Mouse (Mus musculus): ENCODE results near the gene Spaca3.

Spaca3 gene

GRCm38 (mm10) chr11:80851859-80852258, 6.3 kb upstream of the Spaca3 start:
- Histone ChIP-seq H3K27me3 (ENCODE audit: insufficient read depth, low read length) (peaks cover 15% of the 10 kb centered on the region), H3K9me3 (ENCODE audit: low read length) (no peaks in the 10 kb centered on the region), H3K4me1 (replicated peaks; ENCODE audit: low read depth, low read length) (0 out of 2 replicates have a peak, but pooled peaks cover 11% of the 10 kb centered on the region), H3K36me3 (ENCODE audit: insufficient read depth, low read length) (no peaks in the 10 kb centered on the region), H3K4me3 (replicated peaks; ENCODE audit: low read length) (no peak overlapping the region)
- peak; percentile 62 for TF ChIP-seq CTCF (conservative IDR thresholded peaks at IDR 0.05; ENCODE audit: low read length)
- TF ChIP-seq POU5F1 (IDR thresholded peaks at IDR 0.05; ENCODE audit: borderline replicate concordance, low read length) = no peak

- Histone ChIP-seq H3K4me3 (replicated peaks; ENCODE audit: low read length) (no peak overlapping the region), H3K27me3 (ENCODE audit: insufficient read depth, low read length) (peaks cover 7% of the 10 kb centered on the region; the same call in 1 of the 2 replicates), H3K9me3 (ENCODE audit: low read length) (no peaks in the 10 kb centered on the region), H3K36me3 (ENCODE audit: insufficient read depth, low read length) (no peaks in the 10 kb centered on the region), H3K4me1 (replicated peaks; ENCODE audit: low read depth, low read length) (0 out of 2 replicates have a peak, but pooled peaks cover 11% of the 10 kb centered on the region)
- TF ChIP-seq POU5F1 (IDR thresholded peaks at IDR 0.05; ENCODE audit: borderline replicate concordance, low read length) (no peak), CTCF (conservative IDR thresholded peaks at IDR 0.05; ENCODE audit: low read length) (no peak), NANOG (IDR thresholded peaks at IDR 0.05; ENCODE audit: borderline replicate concordance, low read length) (no peak)
Observed at GRCm38 (mm10) chr11:80853014-80853413, 5.2 kb upstream of the Spaca3 start.

- TF ChIP-seq NANOG (IDR thresholded peaks at IDR 0.05; ENCODE audit: borderline replicate concordance, low read length) = no peak
- TF ChIP-seq POU5F1 (IDR thresholded peaks at IDR 0.05; ENCODE audit: borderline replicate concordance, low read length) = no peak
- TF ChIP-seq CTCF (conservative IDR thresholded peaks at IDR 0.05; ENCODE audit: low read length) = no peak
- Histone ChIP-seq H3K9me3 (ENCODE audit: low read length) (no peaks in the 10 kb centered on the region), H3K27me3 (ENCODE audit: insufficient read depth, low read length) (peaks cover 5% of the 10 kb centered on the region; the same call in 1 of the 2 replicates), H3K36me3 (ENCODE audit: insufficient read depth, low read length) (no peaks in the 10 kb centered on the region), H3K4me1 (replicated peaks; ENCODE audit: low read depth, low read length) (0 out of 2 replicates have a peak, but pooled peaks cover 11% of the 10 kb centered on the region), H3K4me3 (replicated peaks; ENCODE audit: low read length) (no peak overlapping the region)
Observed at GRCm38 (mm10) chr11:80854430-80854829, 3.7 kb upstream of the Spaca3 start.

GRCm38 (mm10) chr11:80854908-80855307, 3.3 kb upstream of the Spaca3 start:
- Histone ChIP-seq H3K36me3 (ENCODE audit: insufficient read depth, low read length) (no peaks in the 10 kb centered on the region), H3K4me1 (replicated peaks; ENCODE audit: low read depth, low read length) (0 out of 2 replicates have a peak, but pooled peaks cover 11% of the 10 kb centered on the region), H3K9me3 (ENCODE audit: low read length) (no peaks in the 10 kb centered on the region), H3K27me3 (ENCODE audit: insufficient read depth, low read length) (peaks cover 3% of the 10 kb centered on the region; the same call in 1 of the 2 replicates), H3K4me3 (replicated peaks; ENCODE audit: low read length) (no peak overlapping the region)
- TF ChIP-seq CTCF (conservative IDR thresholded peaks at IDR 0.05; ENCODE audit: low read length) (no peak), POU5F1 (IDR thresholded peaks at IDR 0.05; ENCODE audit: borderline replicate concordance, low read length) (no peak), NANOG (IDR thresholded peaks at IDR 0.05; ENCODE audit: borderline replicate concordance, low read length) (no peak)

- H3K27me3 ChIP-seq (ENCODE audit: insufficient read depth, low read length) = peaks cover 3% of the 10 kb centered on the region; the same call in 1 of the 2 replicates
- 0 out of 2 replicates have a peak, but pooled peaks cover 11% of the 10 kb centered on the region for H3K4me1 ChIP-seq (replicated peaks; ENCODE audit: low read depth, low read length)
- no peaks in the 10 kb centered on the region for H3K36me3 ChIP-seq (ENCODE audit: insufficient read depth, low read length)
- H3K4me3 ChIP-seq (replicated peaks; ENCODE audit: low read length) = no peak overlapping the region
- TF ChIP-seq POU5F1 (IDR thresholded peaks at IDR 0.05; ENCODE audit: borderline replicate concordance, low read length) = no peak
- no peak for TF ChIP-seq NANOG (IDR thresholded peaks at IDR 0.05; ENCODE audit: borderline replicate concordance, low read length)
- H3K9me3 ChIP-seq (ENCODE audit: low read length) = no peaks in the 10 kb centered on the region
Observed at GRCm38 (mm10) chr11:80856827-80857226, 1.3 kb upstream of the Spaca3 start.

- peaks cover 2% of the 10 kb centered on the region; the same call in 1 of the 2 replicates for H3K27me3 ChIP-seq (ENCODE audit: insufficient read depth, low read length)
- TF ChIP-seq POU5F1 (IDR thresholded peaks at IDR 0.05; ENCODE audit: borderline replicate concordance, low read length) (no peak), NANOG (IDR thresholded peaks at IDR 0.05; ENCODE audit: borderline replicate concordance, low read length) (no peak), CTCF (conservative IDR thresholded peaks at IDR 0.05; ENCODE audit: low read length) (no peak)
- H3K4me1 ChIP-seq (replicated peaks; ENCODE audit: low read depth, low read length) = no peaks in the 10 kb centered on the region
- H3K4me3 ChIP-seq (replicated peaks; ENCODE audit: low read length) = no peak overlapping the region
- no peaks in the 10 kb centered on the region for H3K9me3 ChIP-seq (ENCODE audit: low read length)
- H3K36me3 ChIP-seq (ENCODE audit: insufficient read depth, low read length) = no peaks in the 10 kb centered on the region
Observed at GRCm38 (mm10) chr11:80862941-80863340, 4.8 kb downstream of the Spaca3 start.

GRCm38 (mm10) chr11:80868039-80868438, 9.9 kb downstream of the Spaca3 start:
- Histone ChIP-seq H3K4me3 (replicated peaks; ENCODE audit: low read length) (no peak overlapping the region), H3K27me3 (ENCODE audit: insufficient read depth, low read length) (peaks cover 2% of the 10 kb centered on the region; the same call in 1 of the 2 replicates), H3K36me3 (ENCODE audit: insufficient read depth, low read length) (no peaks in the 10 kb centered on the region), H3K4me1 (replicated peaks; ENCODE audit: low read depth, low read length) (0 out of 2 replicates have a peak, but pooled peaks cover 3% of the 10 kb centered on the region), H3K9me3 (ENCODE audit: low read length) (no peaks in the 10 kb centered on the region)
- TF ChIP-seq NANOG (IDR thresholded peaks at IDR 0.05; ENCODE audit: borderline replicate concordance, low read length) = no peak
- no peak for TF ChIP-seq POU5F1 (IDR thresholded peaks at IDR 0.05; ENCODE audit: borderline replicate concordance, low read length)
- no peak for TF ChIP-seq CTCF (conservative IDR thresholded peaks at IDR 0.05; ENCODE audit: low read length)

- H3K27me3 ChIP-seq (ENCODE audit: insufficient read depth, low read length) = no peaks in the 10 kb centered on the region
- no peaks in the 10 kb centered on the region for H3K36me3 ChIP-seq (ENCODE audit: insufficient read depth, low read length)
- H3K4me1 ChIP-seq (replicated peaks; ENCODE audit: low read depth, low read length) = peaks cover 10% of the 10 kb centered on the region; the same call in 1 of the 2 replicates
- no peaks in the 10 kb centered on the region for H3K9me3 ChIP-seq (ENCODE audit: low read length)
- TF ChIP-seq CTCF (conservative IDR thresholded peaks at IDR 0.05; ENCODE audit: low read length) (peak; percentile 91), NANOG (IDR thresholded peaks at IDR 0.05; ENCODE audit: borderline replicate concordance, low read length) (no peak)
- H3K4me3 ChIP-seq (replicated peaks; ENCODE audit: low read length) = no peak overlapping the region
Observed at GRCm38 (mm10) chr11:80872509-80873474, 14.6 kb downstream of the Spaca3 start.
